Mouse (Mus musculus): ENCODE measurements around the gene Tcp11l2. TPM values are rescaled to one million over a fixed set of nuclear protein-coding genes. Genes with fewer than 3 reads are reported as not detected.

The Tcp11l2 gene
- total RNA-seq, 2 experiments from 2014 or later: 21.9 to 23.1 TPM

GRCm38 (mm10) chr10:84539651-84540050, 36.8 kb upstream of the Tcp11l2 start:
- intact Hi-C loops (cut with DNase I): no loop called here
- no peak for TF ChIP-seq CTCF (IDR thresholded peaks at IDR 0.05)
- DNase-seq (ENCODE audit: extremely low spot score in 1 of 2, low spot score in 2 of 2): no peak
- no peak overlapping the region for H3K27ac ChIP-seq
- no peak overlapping the region for H3K4me3 ChIP-seq

GRCm38 (mm10) chr10:84542802-84543658, 33.4 kb upstream of the Tcp11l2 start:
- Histone ChIP-seq H3K4me3 (no peak overlapping the region), H3K27ac (no peak overlapping the region)
- intact Hi-C loops (cut with DNase I): no loop called here
- DNase-seq (ENCODE audit: extremely low spot score in 1 of 2, low spot score in 2 of 2): no peak
- peak; percentile 10 for TF ChIP-seq CTCF (IDR thresholded peaks at IDR 0.05)

- DNase-seq (ENCODE audit: extremely low spot score in 1 of 2, low spot score in 2 of 2): no peak
- no peak overlapping the region for H3K27ac ChIP-seq
- intact Hi-C loops (cut with DNase I): no loop called here
- no peak for TF ChIP-seq CTCF (IDR thresholded peaks at IDR 0.05)
- no peak overlapping the region for H3K4me3 ChIP-seq
Measured at GRCm38 (mm10) chr10:84544841-84545610, 31.4 kb upstream of the Tcp11l2 start.

- Histone ChIP-seq H3K4me3 (no peak overlapping the region), H3K27ac (no peak overlapping the region)
- intact Hi-C loops (cut with DNase I): no loop called here
- no peak for TF ChIP-seq CTCF (IDR thresholded peaks at IDR 0.05)
- DNase-seq (ENCODE audit: extremely low spot score in 1 of 2, low spot score in 2 of 2): no peak
Measured at GRCm38 (mm10) chr10:84549146-84549919, 27.1 kb upstream of the Tcp11l2 start.

GRCm38 (mm10) chr10:84549920-84550293, 26.5 kb upstream of the Tcp11l2 start:
- H3K4me3 ChIP-seq: no peak overlapping the region
- no peak for DNase-seq (ENCODE audit: extremely low spot score in 1 of 2, low spot score in 2 of 2)
- no peak for TF ChIP-seq CTCF (IDR thresholded peaks at IDR 0.05)
- intact Hi-C loops (cut with DNase I): no loop called here
- no peak overlapping the region for H3K27ac ChIP-seq

- DNase-seq (ENCODE audit: extremely low spot score in 1 of 2, low spot score in 2 of 2): no peak
- intact Hi-C loops (cut with DNase I): no loop called here
- no peak for TF ChIP-seq CTCF (IDR thresholded peaks at IDR 0.05)
- H3K4me3 ChIP-seq: no peak overlapping the region
- H3K27ac ChIP-seq: no peak overlapping the region
Measured at GRCm38 (mm10) chr10:84551846-84552245, 24.6 kb upstream of the Tcp11l2 start.

- Histone ChIP-seq H3K4me3 (no peak overlapping the region), H3K27ac (no peak overlapping the region)
- TF ChIP-seq CTCF (IDR thresholded peaks at IDR 0.05): no peak
- DNase-seq (ENCODE audit: extremely low spot score in 1 of 2, low spot score in 2 of 2): no peak
- intact Hi-C loops (cut with DNase I): no loop called here
Measured at GRCm38 (mm10) chr10:84552477-84552876, 23.9 kb upstream of the Tcp11l2 start.

GRCm38 (mm10) chr10:84554291-84555009, 22.0 kb upstream of the Tcp11l2 start:
- H3K27ac ChIP-seq: no peak overlapping the region
- no peak overlapping the region for H3K4me3 ChIP-seq
- intact Hi-C loops (cut with DNase I): no loop called here
- DNase-seq (ENCODE audit: extremely low spot score in 1 of 2, low spot score in 2 of 2): no peak
- no peak for TF ChIP-seq CTCF (IDR thresholded peaks at IDR 0.05)

GRCm38 (mm10) chr10:84556120-84556519, 20.3 kb upstream of the Tcp11l2 start:
- no peak for DNase-seq (ENCODE audit: extremely low spot score in 1 of 2, low spot score in 2 of 2)
- Histone ChIP-seq H3K4me3 (no peak overlapping the region), H3K27ac (no peak overlapping the region)
- TF ChIP-seq CTCF (IDR thresholded peaks at IDR 0.05): no peak
- intact Hi-C loops (cut with DNase I): no loop called here

GRCm38 (mm10) chr10:84558511-84558910, 17.9 kb upstream of the Tcp11l2 start:
- intact Hi-C loops (cut with DNase I): no loop called here

GRCm38 (mm10) chr10:84559986-84560385, 16.4 kb upstream of the Tcp11l2 start:
- Histone ChIP-seq H3K27ac (no peak overlapping the region), H3K4me3 (no peak overlapping the region)
- no peak for DNase-seq (ENCODE audit: extremely low spot score in 1 of 2, low spot score in 2 of 2)
- intact Hi-C loops (cut with DNase I): no loop called here
- no peak for TF ChIP-seq CTCF (IDR thresholded peaks at IDR 0.05)

More at GRCm38 (mm10) chr10:84558511-84558910, 17.9 kb upstream of the Tcp11l2 start:
- TF ChIP-seq CTCF (IDR thresholded peaks at IDR 0.05): peak; percentile 34
- Histone ChIP-seq H3K27ac (no peak overlapping the region), H3K4me3 (no peak overlapping the region)
- DNase-seq (ENCODE audit: extremely low spot score in 1 of 2, low spot score in 2 of 2): no peak

Measured in left cerebral cortex, adult 2 months (tissue).